Mouse (Mus musculus) hindbrain, embryonic 13.5 days (tissue): Measurements from ENCODE around the gene Klf15. TPM values are rescaled to one million over a fixed set of nuclear protein-coding genes. Genes with fewer than 3 reads are reported as not detected.

Source experiments
- ATAC-seq: fragments of 200-750 bp; cut with Nextera tagmentation; 2 replicates; pipeline ENCODE4 v1.8.0; 2017; ENCODE audit warnings: moderate TSS enrichment; ENCODE audit not compliant: low FRiP score
- H3K27ac ChIP-seq: fragments of 300-500 bp; sonication (generic); 2 replicates; pipeline ENCODE4 v1.5.1; 2015; ENCODE audit warnings: inconsistent platforms, mild to moderate bottlenecking, moderate library complexity
- H3K27me3 ChIP-seq: fragments of 300-500 bp; sonication (generic); 2 replicates; pipeline ENCODE4 v1.6.1; 2015; ENCODE audit warnings: mild to moderate bottlenecking, inconsistent platforms
- H3K36me3 ChIP-seq: fragments of 300-500 bp; sonication (generic); 2 replicates; pipeline ENCODE4 v1.6.1; 2015; ENCODE audit warnings: mild to moderate bottlenecking, inconsistent platforms
- H3K4me1 ChIP-seq: fragments of 300-500 bp; sonication (generic); replicated peaks from 2 replicates; pipeline ENCODE4 v1.6.1; 2015; ENCODE audit warnings: inconsistent platforms
- H3K4me2 ChIP-seq: fragments of 300-500 bp; sonication (generic); 2 replicates; pipeline ENCODE4 v1.6.1; 2015; ENCODE audit warnings: inconsistent platforms, mild to moderate bottlenecking, moderate library complexity
- H3K4me3 ChIP-seq: fragments of 300-500 bp; sonication (generic); 2 replicates; pipeline ENCODE4 v1.5.1; 2015; ENCODE audit warnings: mild to moderate bottlenecking, inconsistent platforms
- H3K9ac ChIP-seq: fragments of 300-500 bp; sonication (generic); 2 replicates; pipeline ENCODE4 v1.6.1; 2015; ENCODE audit warnings: mild to moderate bottlenecking, inconsistent platforms
- H3K9me3 ChIP-seq: fragments of 300-500 bp; sonication (generic); 2 replicates; pipeline ENCODE4 v1.6.1; 2016; ENCODE audit warnings: inconsistent platforms
- WGBS: fragments of 180-500 bp; shearing (Covaris S2); methylation state at CpG from one replicate; pipeline ENCODE4 v1.1.7; 2015; 5-methylcytosine and 5-hydroxymethylcytosine counted together
- polyA plus RNA-seq: library from polyadenylated mRNA; unstranded; fragments of >200 nt; fragmentation: Nextera tagmentation; extraction: Ambion mirVana; gene quantifications from 2 replicates; pipeline ENCODE4 v1.2.1, GENCODE M21; 2015

Klf15 gene
- polyA plus RNA-seq, 1 experiment from 2014 or later = 10.2 TPM

- no peak overlapping the region for H3K9ac ChIP-seq
- H3K27ac ChIP-seq = no peak overlapping the region; the same call in 1 of the 2 replicates
- no peak overlapping the region for H3K4me2 ChIP-seq
- no peak overlapping the region for H3K4me3 ChIP-seq
- WGBS = 60% methylated on average over 4 of the region's 4 CpGs
- no peak for ATAC-seq
- peaks cover 9% of the 10 kb centered on the region; the same call in 1 of the 2 replicates for H3K4me1 ChIP-seq
- H3K36me3 ChIP-seq = no peaks in the 10 kb centered on the region
- no peaks in the 10 kb centered on the region for H3K9me3 ChIP-seq
- no peaks in the 10 kb centered on the region for H3K27me3 ChIP-seq
These were observed 37.1 kb downstream of the Klf15 start for GRCm38 (mm10) chr6:90499509-90499908.

- no peaks in the 10 kb centered on the region for H3K9me3 ChIP-seq
- H3K9ac ChIP-seq = no peak overlapping the region
- no peak overlapping the region for H3K4me2 ChIP-seq
- no peak overlapping the region for H3K4me3 ChIP-seq
- ATAC-seq = no peak
- H3K27ac ChIP-seq = no peak overlapping the region
- 80% methylated on average over 8 of the region's 8 CpGs for WGBS
- peaks cover 8% of the 10 kb centered on the region; the same call in 1 of the 2 replicates for H3K4me1 ChIP-seq
- H3K27me3 ChIP-seq = no peaks in the 10 kb centered on the region
- no peaks in the 10 kb centered on the region for H3K36me3 ChIP-seq
These were observed 39.0 kb downstream of the Klf15 start for GRCm38 (mm10) chr6:90501222-90501940.

- no peak for ATAC-seq
- no peak overlapping the region for H3K9ac ChIP-seq
- H3K4me1 ChIP-seq = peaks cover 26% of the 10 kb centered on the region
- WGBS = 76% methylated on average over 6 of the region's 6 CpGs
- H3K4me2 ChIP-seq = no peak overlapping the region
- peak overlapping the region; percentile 74; the same call in 1 of the 2 replicates for H3K27ac ChIP-seq
- H3K9me3 ChIP-seq = no peaks in the 10 kb centered on the region
- no peaks in the 10 kb centered on the region for H3K27me3 ChIP-seq
- H3K36me3 ChIP-seq = no peaks in the 10 kb centered on the region
- no peak overlapping the region for H3K4me3 ChIP-seq
These were observed 43.5 kb downstream of the Klf15 start for GRCm38 (mm10) chr6:90505906-90506305.

- Histone ChIP-seq H3K4me2 (no peak overlapping the region), H3K9ac (no peak overlapping the region), H3K36me3 (no peaks in the 10 kb centered on the region), H3K27me3 (no peaks in the 10 kb centered on the region), H3K4me1 (peaks cover 26% of the 10 kb centered on the region), H3K9me3 (no peaks in the 10 kb centered on the region), H3K27ac (peak overlapping the region; percentile 74), H3K4me3 (no peak overlapping the region)
- WGBS = 58% methylated on average over 16 of the region's 16 CpGs
- ATAC-seq = peak; percentile 67
These were observed 44.4 kb downstream of the Klf15 start for GRCm38 (mm10) chr6:90506673-90507311.

GRCm38 (mm10) chr6:90507443-90507842, 45.1 kb downstream of the Klf15 start:
- Histone ChIP-seq H3K9me3 (no peaks in the 10 kb centered on the region), H3K4me3 (no peak overlapping the region), H3K36me3 (no peaks in the 10 kb centered on the region), H3K9ac (no peak overlapping the region), H3K27ac (peak overlapping the region; percentile 74), H3K4me2 (no peak overlapping the region), H3K4me1 (peaks cover 26% of the 10 kb centered on the region), H3K27me3 (no peaks in the 10 kb centered on the region)
- no peak for ATAC-seq

GRCm38 (mm10) chr6:90508197-90508624, 45.8 kb downstream of the Klf15 start:
- H3K4me3 ChIP-seq = no peak overlapping the region
- H3K4me1 ChIP-seq = peaks cover 26% of the 10 kb centered on the region
- no peak overlapping the region for H3K4me2 ChIP-seq
- peak overlapping the region; percentile 74 for H3K27ac ChIP-seq
- H3K9me3 ChIP-seq = no peaks in the 10 kb centered on the region
- 36% methylated on average over 4 of the region's 4 CpGs for WGBS
- no peaks in the 10 kb centered on the region for H3K36me3 ChIP-seq
- H3K9ac ChIP-seq = no peak overlapping the region
- 0 out of 2 replicates have a peak, but pooled peaks have one; percentile 64 for ATAC-seq
- H3K27me3 ChIP-seq = no peaks in the 10 kb centered on the region

GRCm38 (mm10) chr6:90509085-90509484, 46.7 kb downstream of the Klf15 start:
- Histone ChIP-seq H3K27ac (peak overlapping the region; percentile 74), H3K9ac (no peak overlapping the region)
- 60% methylated on average over 6 of the region's 6 CpGs for WGBS

GRCm38 (mm10) chr6:90512416-90512815, 50.0 kb downstream of the Klf15 start:
- no peak overlapping the region for H3K4me3 ChIP-seq
- H3K4me1 ChIP-seq = peaks cover 22% of the 10 kb centered on the region
- H3K27me3 ChIP-seq = no peaks in the 10 kb centered on the region
- no peak overlapping the region for H3K27ac ChIP-seq
- H3K9ac ChIP-seq = no peak overlapping the region
- no peak for ATAC-seq
- WGBS = 89% methylated on average over 5 of the region's 5 CpGs
- no peak overlapping the region for H3K4me2 ChIP-seq
- no peaks in the 10 kb centered on the region for H3K36me3 ChIP-seq
- no peaks in the 10 kb centered on the region for H3K9me3 ChIP-seq

More at GRCm38 (mm10) chr6:90509085-90509484, 46.7 kb downstream of the Klf15 start:
- H3K4me2 ChIP-seq = no peak overlapping the region
- H3K4me1 ChIP-seq = peaks cover 26% of the 10 kb centered on the region
- ATAC-seq = no peak
- H3K27me3 ChIP-seq = no peaks in the 10 kb centered on the region
- no peaks in the 10 kb centered on the region for H3K9me3 ChIP-seq
- H3K36me3 ChIP-seq = no peaks in the 10 kb centered on the region
- H3K4me3 ChIP-seq = no peak overlapping the region

- Histone ChIP-seq H3K9me3 (no peaks in the 10 kb centered on the region), H3K27ac (no peak overlapping the region), H3K4me1 (peaks cover 14% of the 10 kb centered on the region), H3K4me3 (no peak overlapping the region), H3K36me3 (no peaks in the 10 kb centered on the region), H3K4me2 (no peak overlapping the region), H3K27me3 (no peaks in the 10 kb centered on the region), H3K9ac (no peak overlapping the region)
- WGBS = 81% methylated on average over 5 of the region's 5 CpGs
- no peak for ATAC-seq
These were observed 50.9 kb downstream of the Klf15 start for GRCm38 (mm10) chr6:90513074-90513856.

GRCm38 (mm10) chr6:90514369-90514768, 52.0 kb downstream of the Klf15 start:
- 0 out of 2 replicates have a peak, but pooled peaks have one; percentile 8 for ATAC-seq
- H3K4me3 ChIP-seq = no peak overlapping the region

GRCm38 (mm10) chr6:90514883-90515405, 52.6 kb downstream of the Klf15 start:
- peak; percentile 80 for ATAC-seq
- 41% methylated on average over 4 of the region's 4 CpGs for WGBS

More at GRCm38 (mm10) chr6:90514369-90514768, 52.0 kb downstream of the Klf15 start:
- Histone ChIP-seq H3K9me3 (no peaks in the 10 kb centered on the region), H3K9ac (no peak overlapping the region), H3K4me2 (no peak overlapping the region), H3K4me1 (peaks cover 3% of the 10 kb centered on the region; the same call in 1 of the 2 replicates), H3K36me3 (no peaks in the 10 kb centered on the region), H3K27me3 (no peaks in the 10 kb centered on the region), H3K27ac (no peak overlapping the region)

GRCm38 (mm10) chr6:90518892-90519291, 56.5 kb downstream of the Klf15 start:
- ATAC-seq = no peak
- H3K27ac ChIP-seq = no peak overlapping the region
- H3K4me1 ChIP-seq = peaks cover 3% of the 10 kb centered on the region; the same call in 1 of the 2 replicates
- H3K27me3 ChIP-seq = no peaks in the 10 kb centered on the region
- H3K9me3 ChIP-seq = no peaks in the 10 kb centered on the region
- H3K4me2 ChIP-seq = no peak overlapping the region
- H3K36me3 ChIP-seq = no peaks in the 10 kb centered on the region
- 75% methylated on average over 3 of the region's 3 CpGs for WGBS
- no peak overlapping the region for H3K9ac ChIP-seq
- H3K4me3 ChIP-seq = no peak overlapping the region

More at GRCm38 (mm10) chr6:90514883-90515405, 52.6 kb downstream of the Klf15 start:
- Histone ChIP-seq H3K27me3 (no peaks in the 10 kb centered on the region), H3K4me1 (peaks cover 3% of the 10 kb centered on the region; the same call in 1 of the 2 replicates), H3K4me2 (no peak overlapping the region), H3K9ac (no peak overlapping the region), H3K9me3 (no peaks in the 10 kb centered on the region), H3K4me3 (no peak overlapping the region), H3K36me3 (no peaks in the 10 kb centered on the region), H3K27ac (no peak overlapping the region)
